Mouse (Mus musculus): Measurements from ENCODE around the gene Reg4. TPM values are rescaled to one million over a fixed set of nuclear protein-coding genes. Genes with fewer than 3 reads are reported as not detected.
A peak's percentile ranks its signal among the peaks of the same experiment; 100 is the strongest.

Reg4 gene
- polyA plus RNA-seq, 1 experiment from 2014 or later, result 14.3 TPM

GRCm38 (mm10) chr3:98261415-98261814, 39.5 kb downstream of the Reg4 start:
- no peaks in the 10 kb centered on the region for H3K27me3 ChIP-seq (replicated peaks)
- ATAC-seq, result peak; percentile 66
- H3K27ac ChIP-seq, result no peak overlapping the region
- peaks cover 3% of the 10 kb centered on the region; the same call in 1 of the 2 replicates for H3K4me1 ChIP-seq (replicated peaks)
- H3K36me3 ChIP-seq, result no peaks in the 10 kb centered on the region
- no peak overlapping the region for H3K4me3 ChIP-seq (replicated peaks)
- H3K9ac ChIP-seq, result no peak overlapping the region
- WGBS, result 71% methylated on average over 4 of the region's 4 CpGs
- no peaks in the 10 kb centered on the region for H3K9me3 ChIP-seq
- no peak overlapping the region for H3K4me2 ChIP-seq (replicated peaks)

DNA sequence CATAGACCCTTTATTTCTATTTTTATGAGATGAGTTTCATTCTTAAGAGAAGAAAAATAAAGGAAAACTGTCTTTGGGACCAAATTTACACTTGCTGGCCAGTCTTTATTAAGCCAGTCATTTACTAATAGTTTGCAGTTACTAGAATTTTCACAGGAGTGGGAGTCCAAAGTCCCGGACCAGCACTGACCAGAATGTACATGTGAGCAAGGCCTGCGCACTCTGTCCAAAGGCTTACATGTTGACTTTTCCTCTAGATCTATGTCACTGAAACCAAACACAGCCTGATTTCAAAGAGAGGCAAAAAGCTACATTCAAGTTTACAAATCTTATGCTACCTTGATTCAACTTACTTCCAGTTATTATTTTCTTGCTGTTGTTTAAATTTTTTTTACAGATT, 40.2 kb downstream of the Reg4 start:
- no peak for ATAC-seq
- no peaks in the 10 kb centered on the region for H3K9me3 ChIP-seq
- 87% methylated on average over 2 of the region's 2 CpGs for WGBS
- no peak overlapping the region for H3K9ac ChIP-seq
- H3K27ac ChIP-seq, result no peak overlapping the region
- peaks cover 7% of the 10 kb centered on the region for H3K4me1 ChIP-seq (replicated peaks)
- no peak overlapping the region for H3K4me3 ChIP-seq (replicated peaks)
- H3K36me3 ChIP-seq, result no peaks in the 10 kb centered on the region
- H3K27me3 ChIP-seq (replicated peaks), result no peaks in the 10 kb centered on the region
- no peak overlapping the region for H3K4me2 ChIP-seq (replicated peaks)

DNA sequence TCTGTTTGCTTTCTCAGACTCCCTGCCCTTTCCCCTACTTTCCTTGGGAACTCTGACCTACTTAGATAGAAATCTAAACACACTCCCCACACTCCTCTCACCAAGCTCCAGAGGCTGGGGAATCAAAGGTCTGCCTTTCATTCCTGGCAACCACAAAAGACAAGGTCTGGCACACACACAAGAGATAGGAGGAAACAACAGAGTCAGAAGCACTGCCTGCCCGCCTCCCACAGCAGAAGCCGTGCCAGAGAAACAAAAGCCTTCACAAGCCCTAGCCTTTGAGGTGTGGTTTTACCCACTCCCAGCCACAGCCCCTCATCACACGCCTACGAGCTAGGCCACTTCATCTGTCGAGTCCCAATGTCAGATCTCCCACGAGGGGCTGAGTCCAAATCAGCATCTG, 45.3 kb downstream of the Reg4 start:
- 10% methylated on average over 6 of the region's 6 CpGs for WGBS
- Histone ChIP-seq H3K9me3 (no peaks in the 10 kb centered on the region), H3K9ac (no peak overlapping the region), H3K4me2 (replicated peaks) (peak overlapping the region; percentile 30; the same call in 1 of the 2 replicates), H3K4me1 (replicated peaks) (peaks cover 10% of the 10 kb centered on the region), H3K4me3 (replicated peaks) (no peak overlapping the region), H3K27me3 (replicated peaks) (no peaks in the 10 kb centered on the region), H3K36me3 (no peaks in the 10 kb centered on the region), H3K27ac (peak overlapping the region; percentile 81)
- peak; percentile 89 for ATAC-seq

GRCm38 (mm10) chr3:98273623-98274398, 51.9 kb downstream of the Reg4 start:
- ATAC-seq, result peak; percentile 32; the same call in 1 of the 2 replicates
- Histone ChIP-seq H3K36me3 (no peaks in the 10 kb centered on the region), H3K9me3 (no peaks in the 10 kb centered on the region), H3K27me3 (replicated peaks) (no peaks in the 10 kb centered on the region), H3K9ac (no peak overlapping the region), H3K4me2 (replicated peaks) (no peak overlapping the region), H3K4me3 (replicated peaks) (no peak overlapping the region), H3K27ac (no peak overlapping the region), H3K4me1 (replicated peaks) (peaks cover 6% of the 10 kb centered on the region)
- WGBS, result 60% methylated on average over 11 of the region's 11 CpGs

DNA sequence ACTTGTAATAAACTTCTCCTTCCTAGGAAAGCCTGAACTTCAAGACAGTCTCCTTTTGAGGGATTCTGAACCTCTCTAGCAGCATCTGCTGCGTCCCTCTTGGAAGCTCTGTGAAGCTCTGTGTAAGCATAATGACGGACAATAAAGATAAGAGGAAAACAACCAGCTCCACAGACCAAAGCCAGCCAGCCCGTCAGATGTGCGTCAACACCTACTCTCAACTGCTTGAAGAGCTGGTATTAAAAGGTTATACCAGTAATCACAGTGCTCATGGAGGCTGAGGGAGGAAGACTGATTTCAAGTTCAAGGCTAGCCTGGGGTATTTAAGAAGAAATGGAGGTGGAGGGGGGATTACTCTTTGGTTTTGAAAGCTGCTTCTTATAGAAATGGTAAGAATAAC, 57.7 kb downstream of the Reg4 start:
- Histone ChIP-seq H3K27me3 (replicated peaks) (no peaks in the 10 kb centered on the region), H3K4me3 (replicated peaks) (no peak overlapping the region), H3K27ac (peak overlapping the region; percentile 78), H3K9me3 (no peaks in the 10 kb centered on the region), H3K9ac (no peak overlapping the region), H3K4me1 (replicated peaks) (peaks cover 6% of the 10 kb centered on the region), H3K4me2 (replicated peaks) (peak overlapping the region; percentile 49; the same call in 1 of the 2 replicates), H3K36me3 (no peaks in the 10 kb centered on the region)
- peak; percentile 70 for ATAC-seq
- 28% methylated on average over 4 of the region's 4 CpGs for WGBS

DNA sequence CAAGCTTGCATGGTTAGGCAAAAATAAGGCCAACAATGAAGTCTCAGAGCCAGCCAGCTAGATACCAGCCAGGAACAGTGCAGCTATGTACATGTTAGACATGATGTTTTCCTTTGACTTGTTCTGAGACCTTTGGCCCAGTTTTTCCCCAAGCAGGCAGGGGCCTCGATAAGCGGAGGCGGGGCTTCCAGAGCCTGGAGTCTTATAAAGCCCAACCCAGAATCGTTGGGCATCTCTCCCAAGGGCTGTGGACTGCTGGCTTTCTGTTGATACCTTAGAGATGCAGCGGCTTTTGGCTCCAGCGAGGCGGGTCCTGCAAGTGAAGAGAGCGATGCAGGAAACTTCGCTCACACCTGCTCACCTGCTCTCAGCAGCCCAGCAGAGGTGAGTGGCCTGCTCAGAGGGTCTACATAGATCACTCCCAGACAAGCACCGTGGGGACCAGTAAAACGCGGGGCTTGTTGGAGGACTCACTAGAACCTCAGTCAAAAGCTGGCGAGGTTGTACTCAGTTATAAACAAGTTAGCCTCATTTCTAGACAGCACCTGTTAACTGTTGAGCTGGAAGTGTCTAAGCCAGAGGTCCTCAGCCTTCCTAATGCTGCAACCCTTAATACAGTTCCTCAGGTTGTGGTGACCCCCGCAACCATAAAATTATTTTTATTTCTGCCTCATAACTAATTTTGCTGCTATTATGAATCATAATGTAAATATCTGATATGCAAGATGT, 58.4 kb downstream of the Reg4 start, which contains the start of gene Hmgcs2:
Gene Hmgcs2 (plus strand): TSS at position 232 of the 729 bp plus-strand sequence.
- 43% methylated on average over 14 of the region's 14 CpGs for WGBS
- peak; percentile 84 for ATAC-seq
- Histone ChIP-seq H3K4me1 (replicated peaks) (peaks cover 6% of the 10 kb centered on the region), H3K27me3 (replicated peaks) (no peaks in the 10 kb centered on the region), H3K4me3 (replicated peaks) (peak within 1 kb of the TSS; percentile 35), H3K9me3 (no peaks in the 10 kb centered on the region), H3K36me3 (no peaks in the 10 kb centered on the region), H3K27ac (peak within 1 kb of the TSS; percentile 78), H3K4me2 (replicated peaks) (peak within 1 kb of the TSS; percentile 49), H3K9ac (peak within 1 kb of the TSS; percentile 29)

- 29% methylated on average over 12 of the region's 12 CpGs for WGBS
- H3K36me3 ChIP-seq, result no peaks in the 10 kb centered on the region
- peak overlapping the region; percentile 49 for H3K4me2 ChIP-seq (replicated peaks)
- ATAC-seq, result peak; percentile 77
- H3K27me3 ChIP-seq (replicated peaks), result no peaks in the 10 kb centered on the region
- peak overlapping the region; percentile 20; the same call in 1 of the 2 replicates for H3K27ac ChIP-seq
- H3K4me1 ChIP-seq (replicated peaks), result peaks cover 6% of the 10 kb centered on the region
- H3K4me3 ChIP-seq (replicated peaks), result peak overlapping the region; percentile 35
- no peaks in the 10 kb centered on the region for H3K9me3 ChIP-seq
- H3K9ac ChIP-seq, result no peak overlapping the region; the same call in 1 of the 2 replicates
Measured at GRCm38 (mm10) chr3:98280933-98281678, 59.1 kb downstream of the Reg4 start.

DNA sequence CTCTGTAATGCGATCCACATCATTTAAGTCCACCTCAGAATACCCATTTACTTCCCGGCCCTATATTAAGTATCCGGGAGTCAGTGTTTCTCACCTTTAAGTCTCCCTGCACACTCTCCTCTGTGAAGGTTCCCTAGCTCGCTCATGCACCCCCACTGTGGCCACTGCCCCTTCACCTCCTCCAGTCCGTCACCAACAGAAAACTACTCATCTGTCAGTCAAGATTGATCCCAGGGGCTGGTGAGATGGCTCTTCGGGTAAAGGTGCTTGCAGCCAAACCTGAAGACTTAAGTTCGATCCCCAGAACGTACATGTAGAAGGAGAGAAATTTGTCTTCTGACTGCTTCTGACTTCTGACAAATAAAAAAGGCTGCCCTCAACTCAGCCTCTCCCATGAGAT, 60.5 kb downstream of the Reg4 start:
- no peak for ATAC-seq
- Histone ChIP-seq H3K4me2 (replicated peaks) (no peak overlapping the region), H3K9ac (no peak overlapping the region), H3K36me3 (no peaks in the 10 kb centered on the region), H3K4me1 (replicated peaks) (peaks cover 6% of the 10 kb centered on the region), H3K27me3 (replicated peaks) (no peaks in the 10 kb centered on the region), H3K9me3 (no peaks in the 10 kb centered on the region), H3K4me3 (replicated peaks) (no peak overlapping the region), H3K27ac (no peak overlapping the region)
- WGBS, result 92% methylated on average over 8 of the region's 8 CpGs

- Histone ChIP-seq H3K27me3 (replicated peaks) (no peaks in the 10 kb centered on the region), H3K36me3 (no peaks in the 10 kb centered on the region), H3K9ac (no peak overlapping the region), H3K4me1 (replicated peaks) (peaks cover 6% of the 10 kb centered on the region), H3K9me3 (no peaks in the 10 kb centered on the region), H3K27ac (no peak overlapping the region), H3K4me2 (replicated peaks) (no peak overlapping the region; the same call in 1 of the 2 replicates), H3K4me3 (replicated peaks) (no peak overlapping the region)
- 89% methylated on average over 5 of the region's 5 CpGs for WGBS
- ATAC-seq, result no peak
Measured at GRCm38 (mm10) chr3:98283205-98283604, 61.2 kb downstream of the Reg4 start.

Other genes starting within 250 kb of the Reg4 start
- gene Notch2, start 208.6 kb upstream of the Reg4 start, polyA plus RNA-seq (2015; fragmentation: Nextera tagmentation; extraction: Ambion mirVana), result 15.8 and 17.9 TPM in 2 replicates
- gene Adam30, start 61.5 kb upstream of the Reg4 start, polyA plus RNA-seq (2015; fragmentation: Nextera tagmentation; extraction: Ambion mirVana), result not detected in 2 replicates
- gene Hmgcs2, start 58.3 kb downstream of the Reg4 start, polyA plus RNA-seq (2015; fragmentation: Nextera tagmentation; extraction: Ambion mirVana), result 149 and 177 TPM in 2 replicates
- 291 and 356 TPM in 2 replicates for gene Phgdh, start 117.8 kb downstream of the Reg4 start, polyA plus RNA-seq (2015; fragmentation: Nextera tagmentation; extraction: Ambion mirVana)
- 7.1 and 7.2 TPM in 2 replicates for gene Zfp697, start 160.3 kb downstream of the Reg4 start, polyA plus RNA-seq (2015; fragmentation: Nextera tagmentation; extraction: Ambion mirVana)
- not detected in 2 replicates for gene Gm4450, start 235.0 kb downstream of the Reg4 start, polyA plus RNA-seq (2015; fragmentation: Nextera tagmentation; extraction: Ambion mirVana)